Mouse (Mus musculus) forelimb bud, embryonic 11.5 days (tissue): ENCODE data around the gene Camta1.

ENCODE experiments used
- DNase-seq: peaks from one replicate; pipeline ENCODE4 v3.0.0-alpha.2; 2012; ENCODE audit warnings: low read depth, low spot score

Gene Camta1

GRCm38 (mm10) chr4:151738875-151739274, 122.8 kb downstream of the Camta1 start:
- DNase-seq = no peak

DNA sequence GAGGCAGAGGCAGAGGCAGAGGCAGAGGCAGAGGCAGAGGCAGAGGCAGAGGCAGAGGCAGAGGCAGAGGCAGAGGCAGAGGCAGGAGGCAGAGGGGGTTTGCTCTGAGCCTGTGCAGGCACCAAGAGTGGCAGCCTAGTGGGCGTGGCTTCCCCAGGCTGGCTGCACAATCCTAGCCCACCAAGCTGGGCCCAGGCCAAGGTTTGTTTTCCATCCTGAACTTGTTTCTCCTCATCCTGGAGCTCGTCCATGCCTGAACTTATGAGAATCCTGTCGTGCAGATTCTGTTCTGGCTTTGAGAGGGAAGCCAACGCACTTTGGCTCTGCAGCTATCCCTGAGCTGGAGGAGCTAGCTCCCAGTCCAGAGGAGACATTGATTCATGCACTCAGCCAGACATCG, 123.4 kb downstream of the Camta1 start:
- DNase-seq = no peak

DNA sequence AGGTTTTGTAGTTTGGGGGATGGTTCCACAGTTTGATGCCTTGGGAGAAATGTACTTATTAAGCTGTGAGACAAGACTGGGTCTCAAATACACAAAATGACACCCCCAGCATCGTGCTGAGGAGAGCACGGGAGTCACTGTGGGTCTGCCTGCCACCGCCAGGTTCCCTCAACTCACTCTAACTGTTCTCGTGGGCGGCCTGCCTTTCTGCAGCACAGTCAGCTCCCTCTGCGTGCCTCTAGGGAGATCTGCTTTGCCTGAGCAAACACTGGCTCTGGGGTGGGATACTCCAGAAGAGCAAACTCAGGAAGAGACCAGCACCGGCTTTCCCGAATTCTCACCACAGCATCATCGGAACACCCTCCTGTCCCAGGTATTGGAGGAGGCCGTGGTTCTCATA, 129.0 kb downstream of the Camta1 start:
- DNase-seq = no peak

- no peak for DNase-seq
Measured at GRCm38 (mm10) chr4:151730037-151730759, 131.5 kb downstream of the Camta1 start.

DNA sequence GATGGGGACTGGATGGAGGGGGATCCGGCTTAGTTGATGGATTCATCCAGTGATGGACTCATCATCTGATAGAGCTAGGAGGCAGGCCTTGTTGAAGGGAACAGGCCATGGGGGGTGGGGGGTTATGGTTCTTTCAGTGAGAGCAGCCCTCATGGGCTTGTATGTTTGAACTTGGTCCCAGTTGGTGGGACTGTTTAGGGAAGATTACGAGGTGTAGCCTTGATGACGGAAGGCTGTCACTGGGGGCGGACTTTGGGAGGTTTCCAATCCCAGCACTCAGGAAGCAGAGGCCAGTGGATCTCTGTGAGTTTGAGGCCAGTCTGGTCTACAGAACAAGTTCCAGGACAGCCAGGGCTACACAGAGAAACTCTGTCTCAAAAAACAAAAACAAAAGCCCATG, 132.6 kb downstream of the Camta1 start:
- DNase-seq = no peak

- DNase-seq = no peak
Measured at GRCm38 (mm10) chr4:151728391-151729065, 133.1 kb downstream of the Camta1 start.

DNA sequence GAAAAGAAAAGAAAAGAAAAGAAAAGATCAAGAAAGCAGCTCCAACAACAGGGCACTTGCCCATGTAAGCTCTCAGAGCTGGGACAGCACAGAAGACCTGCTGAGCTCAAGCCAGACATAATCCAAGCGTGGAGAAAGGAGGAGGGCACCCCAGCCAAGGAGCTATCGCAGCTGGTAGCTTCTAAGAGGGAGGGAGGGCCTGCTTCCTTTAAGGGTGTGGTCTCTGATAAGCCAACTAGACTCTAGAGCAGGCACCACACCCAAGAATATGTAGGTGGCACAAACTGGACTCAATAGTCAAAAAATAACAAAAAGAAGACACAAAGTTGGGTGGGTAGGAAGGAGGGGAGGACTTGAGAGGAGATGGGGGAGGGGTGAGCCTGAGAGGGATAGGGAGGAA, 135.3 kb downstream of the Camta1 start:
- DNase-seq = no peak

DNA sequence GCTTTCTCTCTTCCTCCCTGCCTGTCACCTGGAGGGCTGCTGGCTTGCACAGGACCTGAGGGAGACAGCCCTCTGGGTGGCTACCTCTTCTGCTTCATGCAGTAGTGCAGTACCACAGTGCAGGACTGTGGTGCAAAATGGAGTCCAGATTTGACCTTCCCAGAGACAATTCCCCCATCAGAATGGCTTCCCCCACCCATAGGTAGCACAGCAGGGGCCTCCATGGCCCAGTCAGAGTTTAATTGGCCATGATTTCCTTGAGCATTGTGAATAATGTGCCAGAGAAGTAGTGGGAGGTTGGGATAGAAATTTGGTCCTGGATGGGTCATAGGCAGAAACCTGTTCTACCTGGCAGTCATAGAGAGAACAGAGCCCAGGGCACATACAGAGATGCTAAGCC, 136.8 kb downstream of the Camta1 start:
- DNase-seq = no peak

DNA sequence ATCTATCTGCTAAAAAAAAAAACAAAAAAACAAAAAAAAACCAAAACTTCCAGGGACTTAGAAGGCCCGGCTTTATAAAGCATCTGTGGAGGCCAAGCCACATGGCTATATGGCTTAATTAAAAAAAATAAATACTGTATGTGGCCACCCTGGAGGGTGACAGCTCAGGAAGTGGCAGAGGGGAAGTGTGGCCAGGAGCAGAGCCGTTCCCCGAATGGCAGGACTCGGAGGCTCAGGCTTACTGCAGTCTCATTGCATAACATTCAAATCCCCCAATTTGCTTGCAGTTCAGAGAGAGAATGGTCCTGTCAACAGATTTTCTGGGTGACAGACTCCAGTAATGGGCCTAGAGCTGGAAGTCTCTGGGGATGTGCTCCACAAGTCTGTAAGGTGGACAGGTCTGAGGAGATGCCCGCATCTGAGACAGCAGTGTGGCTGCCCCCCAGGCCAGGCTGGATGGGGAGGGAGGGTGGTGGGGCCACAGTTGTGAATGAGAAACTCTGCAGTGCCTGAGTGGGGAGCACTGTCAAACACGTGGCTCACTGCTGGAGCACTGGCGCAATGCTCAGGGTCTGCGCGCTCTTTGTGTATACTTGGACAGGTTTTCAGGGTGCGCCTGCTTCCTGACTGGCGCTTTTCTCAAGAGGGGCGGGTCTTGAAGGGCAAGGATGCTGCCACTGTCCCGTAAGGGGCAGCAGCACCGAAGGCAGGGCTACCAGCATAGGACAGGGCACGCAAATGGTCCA, 140.8 kb downstream of the Camta1 start:
- no peak for DNase-seq

DNA sequence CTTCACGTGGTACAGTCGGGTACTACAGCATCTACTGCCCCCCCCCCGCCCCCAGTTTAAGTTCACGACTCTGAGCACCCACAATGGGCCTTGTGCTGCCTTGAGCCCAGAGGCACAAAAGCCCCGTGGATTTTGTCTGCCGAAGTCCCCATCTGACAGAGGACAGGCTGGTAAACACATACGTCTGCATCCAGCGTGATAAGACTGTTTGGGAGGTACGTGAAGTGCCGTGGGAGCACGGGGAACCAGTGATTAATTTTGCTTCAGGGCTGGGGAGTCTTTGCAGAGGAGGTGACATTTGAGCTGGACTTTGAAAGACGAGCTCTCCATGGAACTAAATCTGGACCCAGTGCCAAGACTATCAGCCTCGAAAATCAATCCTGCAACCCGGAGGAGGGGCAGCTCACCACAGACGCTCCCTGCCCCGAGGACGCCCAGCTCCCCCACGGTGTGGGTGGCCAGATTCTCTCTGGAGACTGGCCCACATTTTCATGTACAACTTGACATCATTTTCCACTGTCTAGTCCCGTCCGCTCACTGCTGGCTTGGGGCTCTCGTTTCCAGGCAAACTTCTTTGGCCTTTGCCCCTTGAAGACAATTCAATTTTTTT, 142.7 kb downstream of the Camta1 start:
- DNase-seq = no peak

GRCm38 (mm10) chr4:151717864-151718263, 143.8 kb downstream of the Camta1 start:
- no peak for DNase-seq

- no peak for DNase-seq
Measured at GRCm38 (mm10) chr4:151713714-151714113, 148.0 kb downstream of the Camta1 start.

DNA sequence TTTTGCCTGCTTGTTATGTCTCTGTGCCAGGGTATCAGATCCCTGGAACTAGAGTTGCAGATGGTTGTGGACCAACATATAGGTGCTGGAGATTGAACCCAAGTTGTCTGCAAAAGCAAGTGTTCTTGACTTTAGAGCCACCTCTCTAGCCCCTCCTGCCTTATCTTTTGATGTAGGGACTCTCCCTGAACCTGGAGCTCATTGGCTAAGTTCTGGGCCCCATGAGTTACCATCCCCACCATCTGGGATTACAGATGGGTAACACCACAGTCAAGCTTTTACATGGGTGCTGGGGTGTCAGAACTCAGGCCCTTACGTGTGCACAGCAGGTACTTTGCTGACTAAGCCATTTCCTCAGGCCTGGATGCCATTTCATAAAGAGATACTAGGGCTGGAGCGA, 150.3 kb downstream of the Camta1 start:
- no peak for DNase-seq

GRCm38 (mm10) chr4:151710522-151710921, 151.2 kb downstream of the Camta1 start:
- DNase-seq = peak; percentile 2

DNA sequence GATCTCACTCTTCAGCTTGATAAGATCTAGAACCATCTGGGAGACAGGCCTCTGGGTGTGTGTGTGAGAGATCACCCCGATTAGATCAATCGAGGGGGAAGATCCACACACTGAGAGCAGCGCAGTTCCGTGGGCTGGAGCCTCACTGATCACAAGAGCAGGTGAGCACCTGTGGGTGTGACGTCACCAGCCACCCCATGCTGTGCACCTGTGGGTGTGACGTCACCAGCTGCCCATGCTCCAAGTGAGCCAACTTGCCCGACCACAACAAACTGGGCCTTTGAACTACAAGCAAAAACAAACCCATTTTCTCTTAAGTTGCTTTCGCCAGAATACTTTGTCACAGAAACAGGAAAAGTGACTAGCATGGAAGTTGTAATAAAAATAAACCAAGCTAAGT, 152.4 kb downstream of the Camta1 start:
- DNase-seq = no peak

DNA sequence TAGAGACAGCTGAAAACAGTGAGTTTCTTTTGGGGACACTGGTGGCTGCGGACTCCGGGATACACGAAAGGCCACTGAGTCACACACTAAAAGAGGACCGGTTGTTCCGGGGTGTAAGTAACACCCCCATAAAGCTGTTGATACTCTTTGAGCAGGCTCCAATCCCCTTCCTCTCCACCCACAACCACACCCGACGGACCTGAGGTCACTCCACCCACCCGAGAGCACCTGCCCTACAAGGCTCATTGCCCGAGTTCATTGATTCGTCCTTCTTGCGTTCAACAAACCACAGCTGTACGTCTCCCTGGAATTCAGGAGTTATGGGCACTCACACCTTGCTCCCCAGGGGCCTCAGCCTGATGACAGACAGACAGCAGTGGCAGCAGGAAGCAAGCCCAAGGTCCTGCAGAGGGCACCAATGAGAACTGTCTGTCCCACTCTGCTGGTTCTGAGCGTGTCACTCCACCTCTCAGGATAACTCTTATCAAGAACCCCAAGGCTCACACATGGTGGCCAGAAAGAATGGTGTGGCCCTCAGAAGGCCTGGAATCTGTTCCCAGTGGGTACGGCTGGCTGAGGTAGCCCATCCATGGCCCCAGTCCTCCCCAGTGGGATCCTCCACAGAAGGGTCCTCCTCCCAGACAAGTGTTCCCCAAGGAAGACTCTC, 158.5 kb downstream of the Camta1 start:
- DNase-seq = no peak

DNA sequence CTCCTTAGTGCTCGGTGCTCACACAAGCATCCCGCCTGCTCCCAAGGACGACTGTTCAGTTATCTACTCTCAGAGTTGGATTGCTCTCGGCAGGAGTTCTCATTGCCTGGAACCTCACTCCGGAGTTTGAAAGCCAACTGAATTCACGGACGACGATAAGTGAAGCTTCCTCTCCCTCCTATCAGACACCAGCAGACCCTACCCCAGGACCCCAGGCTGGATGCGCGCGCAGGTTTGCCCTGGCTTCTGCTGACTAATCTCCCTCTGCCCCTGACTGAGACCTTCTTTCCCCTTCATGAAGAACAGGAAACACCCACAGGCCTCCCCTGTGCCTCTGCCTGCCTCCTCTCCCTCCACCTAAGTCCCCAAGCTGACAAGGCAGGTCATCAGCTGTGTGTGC, 159.2 kb downstream of the Camta1 start:
- no peak for DNase-seq

GRCm38 (mm10) chr4:151695984-151696383, 165.7 kb downstream of the Camta1 start:
- no peak for DNase-seq

DNA sequence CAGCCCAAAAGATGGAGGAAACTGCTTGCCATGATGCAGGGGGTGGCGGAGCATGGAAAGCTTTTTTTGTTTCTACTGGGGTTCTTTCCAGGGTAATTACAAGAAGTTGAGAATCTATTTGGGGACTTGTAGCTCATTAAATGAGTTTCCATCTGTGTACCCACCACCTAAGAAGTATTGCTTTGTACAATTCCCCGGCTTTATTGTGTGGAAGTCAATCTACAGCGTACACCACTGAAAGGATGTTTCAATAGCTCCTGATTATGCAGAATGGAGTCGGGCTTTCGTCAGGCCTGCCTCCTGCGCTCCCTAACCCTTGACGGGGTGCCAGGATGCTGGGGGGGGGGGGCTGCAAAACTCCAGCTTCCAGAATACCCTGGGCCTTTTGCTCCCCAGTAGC, 167.1 kb downstream of the Camta1 start:
- no peak for DNase-seq

DNA sequence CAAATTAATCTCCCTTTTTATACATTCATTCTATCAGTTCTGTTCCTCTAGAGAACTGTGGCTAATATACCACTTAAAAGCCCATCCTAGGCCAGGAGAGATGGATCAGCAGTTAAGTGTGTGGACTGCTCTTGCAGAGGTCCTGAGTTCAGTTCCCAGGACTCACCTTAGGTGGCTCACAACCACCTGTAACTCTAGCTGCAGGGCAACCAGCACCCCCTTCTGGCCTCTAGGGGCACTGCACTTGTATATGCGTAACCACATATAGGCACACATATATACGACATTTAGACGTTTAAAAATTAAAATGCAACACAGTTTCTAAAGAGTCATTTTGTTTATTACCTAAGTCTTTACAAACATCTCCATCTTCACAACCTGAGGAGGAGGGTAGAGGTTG, 167.6 kb downstream of the Camta1 start:
- no peak for DNase-seq

DNA sequence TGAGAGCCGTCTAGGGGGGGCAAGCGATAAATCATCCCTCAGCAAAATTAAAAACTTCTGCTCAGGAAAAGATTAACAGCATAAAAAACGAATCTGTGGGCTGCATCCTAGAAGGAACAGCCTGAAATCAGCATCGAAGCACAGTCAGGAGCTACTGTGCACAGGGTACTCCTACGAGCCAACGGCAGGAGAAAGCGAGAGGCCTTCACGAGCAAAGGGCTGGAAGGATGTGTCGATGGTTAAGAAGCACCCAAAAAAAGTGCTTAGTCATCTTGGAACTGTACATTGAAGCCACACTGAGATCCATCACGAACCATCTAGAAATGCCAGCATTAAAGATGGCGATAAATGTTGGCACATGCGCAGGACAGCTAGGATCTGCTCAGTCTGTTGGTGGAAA, 171.6 kb downstream of the Camta1 start:
- no peak for DNase-seq

DNA sequence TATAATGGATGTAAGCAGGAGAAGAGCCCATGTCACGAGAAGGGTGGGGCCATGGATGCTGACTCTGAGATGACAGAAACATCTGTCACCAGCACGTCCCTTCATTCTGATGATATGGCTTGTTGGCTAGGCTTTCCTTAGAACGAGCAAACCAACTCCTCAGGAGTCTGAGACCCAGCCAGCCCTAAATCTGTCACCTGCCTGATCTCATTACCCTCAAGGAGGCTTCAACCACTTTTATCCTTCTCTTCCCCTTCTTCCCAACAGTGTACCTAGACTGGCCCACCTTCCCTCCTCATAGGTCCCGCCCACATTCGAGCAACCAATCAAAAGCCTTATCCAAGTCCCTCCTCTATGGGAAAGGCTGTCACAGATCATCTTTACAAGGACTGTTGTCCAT, 173.5 kb downstream of the Camta1 start:
- no peak for DNase-seq
